Mouse (Mus musculus) heart, postnatal 0 days (tissue): ENCODE measurements around the gene Capg. TPM values are rescaled to one million over a fixed set of nuclear protein-coding genes. Genes with fewer than 3 reads are reported as not detected.

Source experiments
- ATAC-seq: fragments of 200-750 bp; cut with Nextera tagmentation; 2 replicates; pipeline ENCODE4 v1.8.0; 2017; ENCODE audit warnings: low read depth, moderate number of reproducible peaks, moderate library complexity; ENCODE audit not compliant: insufficient read depth
- DNase-seq: peaks from one replicate; pipeline ENCODE4 v3.0.0-alpha.2; 2016; ENCODE audit warnings: low spot score
- H3K27ac ChIP-seq: fragments of 300-500 bp; sonication (generic); 2 replicates; pipeline ENCODE4 v1.5.1; 2014; ENCODE audit warnings: low read depth, mild to moderate bottlenecking
- H3K27me3 ChIP-seq: fragments of 300-500 bp; sonication (generic); 2 replicates; pipeline ENCODE4 v1.6.1; 2014; ENCODE audit warnings: low read length, mixed read lengths; ENCODE audit not compliant: control insufficient read depth, insufficient read depth
- H3K36me3 ChIP-seq: fragments of 300-500 bp; sonication (generic); replicated peaks from 2 replicates; pipeline ENCODE4 v1.6.1; 2014; ENCODE audit warnings: low read length, mixed read lengths; ENCODE audit not compliant: control insufficient read depth, insufficient read depth
- H3K4me1 ChIP-seq: fragments of 300-500 bp; sonication (generic); 2 replicates; pipeline ENCODE4 v1.6.1; 2014; ENCODE audit warnings: antibody characterized with exemption; ENCODE audit not compliant: control insufficient read depth, insufficient read depth
- H3K4me2 ChIP-seq: fragments of 300-500 bp; sonication (generic); 2 replicates; pipeline ENCODE4 v1.6.1; 2014; ENCODE audit warnings: low read depth, mild to moderate bottlenecking, low read length, moderate library complexity
- H3K4me3 ChIP-seq: fragments of 300-500 bp; sonication (generic); 2 replicates; pipeline ENCODE4 v1.5.1; 2014; ENCODE audit warnings: low read depth, low read length
- H3K9ac ChIP-seq: fragments of 300-500 bp; sonication (generic); replicated peaks from 2 replicates; pipeline ENCODE4 v1.6.1; 2014; ENCODE audit warnings: low read depth, low read length, mixed read lengths
- H3K9me3 ChIP-seq: fragments of 300-500 bp; sonication (generic); replicated peaks from 2 replicates; pipeline ENCODE4 v1.6.1; 2016; ENCODE audit warnings: low read length; ENCODE audit not compliant: control insufficient read depth
- CTCF ChIP-seq: IDR thresholded peaks from 2 replicates; pipeline ENCODE4 v1.5.1; 2016; ENCODE audit warnings: antibody characterized with exemption, control low read depth, low read depth
- EP300 ChIP-seq: IDR thresholded peaks from 2 replicates; pipeline ENCODE4 v1.6.1; 2016; ENCODE audit warnings: antibody characterized with exemption, low read depth
- WGBS: fragments of 180-500 bp; shearing (Covaris S2); extraction: QIAGEN DNeasy Blood & Tissue Kit; methylation state at CpG from one replicate; pipeline ENCODE4 v1.1.7; 2014; 5-methylcytosine and 5-hydroxymethylcytosine counted together
- polyA plus RNA-seq: library from polyadenylated mRNA; unstranded; fragments of >200 nt; fragmentation: Nextera tagmentation; extraction: Ambion mirVana; gene quantifications from 2 replicates; pipeline ENCODE4 v1.2.1, GENCODE M21; 2015
- total RNA-seq: library from RNA; depleted of rRNA; stranded (reverse); fragments of >200 nt; gene quantifications from 2 replicates; pipeline ENCODE4 v1.2.3, GENCODE M21; 2014; ENCODE audit warnings: low replicate concordance

Gene Capg
- total and polyA plus RNA-seq, 2 experiments from 2014 or later, result 25.9 to 53.6 TPM

- Histone ChIP-seq H3K4me1 (peaks cover 10% of the 10 kb centered on the region; the same call in 1 of the 2 replicates), H3K4me2 (no peak overlapping the region), H3K9ac (no peak overlapping the region), H3K36me3 (no peaks in the 10 kb centered on the region), H3K27me3 (no peaks in the 10 kb centered on the region), H3K4me3 (no peak overlapping the region), H3K27ac (no peak overlapping the region), H3K9me3 (no peaks in the 10 kb centered on the region)
- DNase-seq (no peak), ATAC-seq (no peak)
- WGBS, result 70% methylated on average over 7 of the region's 7 CpGs
- TF ChIP-seq CTCF (no peak), EP300 (no peak)
Observed at GRCm38 (mm10) chr6:72545377-72545776, 1.2 kb downstream of the Capg start.

- Histone ChIP-seq H3K4me2 (no peak overlapping the region), H3K4me3 (no peak overlapping the region), H3K36me3 (no peaks in the 10 kb centered on the region), H3K27me3 (no peaks in the 10 kb centered on the region), H3K9ac (no peak overlapping the region), H3K9me3 (no peaks in the 10 kb centered on the region), H3K4me1 (peaks cover 10% of the 10 kb centered on the region; the same call in 1 of the 2 replicates), H3K27ac (no peak overlapping the region)
- 94% methylated on average over 2 of the region's 2 CpGs for WGBS
- ATAC-seq (no peak), DNase-seq (no peak)
- TF ChIP-seq EP300 (no peak), CTCF (no peak; the same call in 1 of the 2 replicates)
Observed at GRCm38 (mm10) chr6:72547121-72547520, 2.9 kb downstream of the Capg start.

- no peaks in the 10 kb centered on the region for H3K27me3 ChIP-seq
- peaks cover 10% of the 10 kb centered on the region; the same call in 1 of the 2 replicates for H3K4me1 ChIP-seq
- H3K4me3 ChIP-seq, result no peak overlapping the region
- no peaks in the 10 kb centered on the region for H3K9me3 ChIP-seq
- no peak for TF ChIP-seq EP300
- no peak for TF ChIP-seq CTCF
- no peak overlapping the region for H3K27ac ChIP-seq
- ATAC-seq (no peak), DNase-seq (no peak)
- H3K4me2 ChIP-seq, result no peak overlapping the region
- H3K9ac ChIP-seq, result no peak overlapping the region
- WGBS, result 80% methylated on average over 3 of the region's 3 CpGs
- no peaks in the 10 kb centered on the region for H3K36me3 ChIP-seq
Observed at GRCm38 (mm10) chr6:72547862-72548261, 3.7 kb downstream of the Capg start.

GRCm38 (mm10) chr6:72549041-72549580, 4.9 kb downstream of the Capg start:
- no peaks in the 10 kb centered on the region for H3K27me3 ChIP-seq
- H3K4me2 ChIP-seq, result no peak overlapping the region
- H3K4me3 ChIP-seq, result no peak overlapping the region
- H3K27ac ChIP-seq, result peak overlapping the region; percentile 18
- H3K4me1 ChIP-seq, result peaks cover 6% of the 10 kb centered on the region; the same call in 1 of the 2 replicates
- no peak for TF ChIP-seq EP300
- no peak for TF ChIP-seq CTCF
- H3K9me3 ChIP-seq, result no peaks in the 10 kb centered on the region
- ATAC-seq (no peak), DNase-seq (no peak)
- 50% methylated on average over 9 of the region's 9 CpGs for WGBS
- H3K36me3 ChIP-seq, result no peaks in the 10 kb centered on the region
- no peak overlapping the region for H3K9ac ChIP-seq

- H3K4me1 ChIP-seq, result no peaks in the 10 kb centered on the region
- TF ChIP-seq CTCF (no peak), EP300 (no peak)
- no peak overlapping the region for H3K4me3 ChIP-seq
- WGBS, result 54% methylated on average over 6 of the region's 6 CpGs
- no peaks in the 10 kb centered on the region for H3K9me3 ChIP-seq
- no peak overlapping the region for H3K4me2 ChIP-seq
- peak overlapping the region; percentile 18 for H3K27ac ChIP-seq
- H3K27me3 ChIP-seq, result no peaks in the 10 kb centered on the region
- DNase-seq, result no peak
- H3K36me3 ChIP-seq, result no peaks in the 10 kb centered on the region
- ATAC-seq, result no peak
- H3K9ac ChIP-seq, result no peak overlapping the region
Observed at GRCm38 (mm10) chr6:72550025-72550424, 5.8 kb downstream of the Capg start.

GRCm38 (mm10) chr6:72550503-72551100, 6.4 kb downstream of the Capg start:
- Histone ChIP-seq H3K27me3 (no peaks in the 10 kb centered on the region), H3K4me2 (no peak overlapping the region), H3K4me3 (no peak overlapping the region), H3K36me3 (no peaks in the 10 kb centered on the region), H3K9me3 (no peaks in the 10 kb centered on the region), H3K4me1 (no peaks in the 10 kb centered on the region), H3K27ac (no peak overlapping the region), H3K9ac (no peak overlapping the region)
- ATAC-seq (no peak), DNase-seq (no peak)
- no peak for TF ChIP-seq CTCF
- WGBS, result 76% methylated on average over 10 of the region's 10 CpGs
